Mouse (Mus musculus) intestine, embryonic 16.5 days (tissue): ENCODE measurements around the gene Tgif1. TPM values are rescaled to one million over a fixed set of nuclear protein-coding genes. Genes with fewer than 3 reads are reported as not detected.

Source experiments
- ATAC-seq: fragments of 200-750 bp; cut with Nextera tagmentation; 2 replicates; pipeline ENCODE4 v1.8.0; 2017; ENCODE audit warnings: moderate TSS enrichment, moderate library complexity
- H3K27ac ChIP-seq: fragments of 300-500 bp; sonication (generic); 2 replicates; pipeline ENCODE4 v1.5.1; 2014; ENCODE audit warnings: mild to moderate bottlenecking, low read length
- H3K27me3 ChIP-seq: fragments of 300-500 bp; sonication (generic); replicated peaks from 2 replicates; pipeline ENCODE4 v1.6.1; 2014; ENCODE audit warnings: low read length, control low read depth, mixed read lengths; ENCODE audit not compliant: control insufficient read depth, insufficient read depth
- H3K36me3 ChIP-seq: fragments of 300-500 bp; sonication (generic); 2 replicates; pipeline ENCODE4 v1.6.1; 2014; ENCODE audit warnings: low read length, control low read depth; ENCODE audit not compliant: control insufficient read depth, insufficient read depth
- H3K4me1 ChIP-seq: fragments of 300-500 bp; sonication (generic); 2 replicates; pipeline ENCODE4 v1.6.1; 2014; ENCODE audit warnings: low read length, control low read depth, mixed read lengths; ENCODE audit not compliant: control insufficient read depth, insufficient read depth
- H3K4me2 ChIP-seq: fragments of 300-500 bp; sonication (generic); 2 replicates; pipeline ENCODE4 v1.6.1; 2014; ENCODE audit warnings: low read depth, low read length, control low read depth
- H3K4me3 ChIP-seq: fragments of 300-500 bp; sonication (generic); 2 replicates; pipeline ENCODE4 v1.5.1; 2014; ENCODE audit warnings: mild to moderate bottlenecking, low read length
- H3K9ac ChIP-seq: fragments of 300-500 bp; sonication (generic); 2 replicates; pipeline ENCODE4 v1.6.1; 2014; ENCODE audit warnings: low read depth, low read length
- H3K9me3 ChIP-seq: fragments of 300-500 bp; sonication (generic); 2 replicates; pipeline ENCODE4 v1.6.1; 2016; ENCODE audit warnings: low read length, control low read depth; ENCODE audit not compliant: control insufficient read depth
- WGBS: fragments of 180-500 bp; shearing (Covaris S2); extraction: QIAGEN DNeasy Blood & Tissue Kit; methylation state at CpG from one replicate; pipeline ENCODE4 v1.1.7; 2014; 5-methylcytosine and 5-hydroxymethylcytosine counted together
- polyA plus RNA-seq: library from polyadenylated mRNA; unstranded; fragments of >200 nt; fragmentation: Nextera tagmentation; extraction: Ambion mirVana; gene quantifications from 2 replicates; pipeline ENCODE4 v1.2.1, GENCODE M21; 2015

Tgif1 gene
- polyA plus RNA-seq, 1 experiment from 2014 or later, result 43.5 TPM

DNA sequence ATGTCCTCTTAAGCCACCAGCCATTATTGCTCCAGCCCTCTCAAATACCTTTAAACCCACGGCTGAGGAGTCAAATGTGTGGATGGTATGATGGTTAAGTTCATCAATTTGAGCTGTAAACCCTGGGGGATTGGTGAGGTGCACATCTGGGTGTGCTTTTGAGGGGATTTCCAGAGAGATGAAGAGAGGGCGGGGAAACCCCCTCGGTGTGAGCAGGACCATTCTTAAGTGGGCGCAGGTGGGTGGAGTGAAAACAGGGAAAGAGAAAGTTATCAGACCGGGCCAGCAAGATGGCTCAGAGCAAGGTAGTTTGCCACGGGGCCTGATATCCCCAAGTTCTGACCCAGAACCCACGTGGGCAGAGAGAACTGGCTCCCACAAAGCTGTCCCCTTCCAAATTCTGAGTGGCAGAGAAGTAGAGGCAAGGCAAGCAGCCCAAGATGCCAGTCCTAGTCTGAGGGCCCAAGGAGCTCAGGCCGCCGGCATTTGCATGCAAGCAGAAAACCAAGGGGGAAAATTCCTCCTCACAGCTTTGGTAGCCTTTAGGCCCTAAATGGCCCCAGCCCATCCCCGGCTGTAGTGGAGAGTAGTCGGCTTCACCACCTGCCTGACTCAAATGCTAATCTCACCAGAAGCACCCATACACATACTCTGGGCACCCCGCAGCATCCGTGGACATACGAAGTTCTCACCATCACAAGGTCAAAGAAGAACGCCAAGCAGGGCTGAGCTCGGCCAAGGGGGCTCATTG lies 33.5 kb upstream of the Tgif1 start:
- WGBS, result 82% methylated on average over 16 of the region's 16 CpGs
- H3K27ac ChIP-seq, result no peak overlapping the region
- no peaks in the 10 kb centered on the region for H3K27me3 ChIP-seq
- H3K4me3 ChIP-seq, result no peak overlapping the region
- H3K4me2 ChIP-seq, result no peak overlapping the region
- H3K9ac ChIP-seq, result no peak overlapping the region
- H3K9me3 ChIP-seq, result no peaks in the 10 kb centered on the region
- H3K4me1 ChIP-seq, result no peaks in the 10 kb centered on the region
- H3K36me3 ChIP-seq, result no peaks in the 10 kb centered on the region
- ATAC-seq, result no peak

DNA sequence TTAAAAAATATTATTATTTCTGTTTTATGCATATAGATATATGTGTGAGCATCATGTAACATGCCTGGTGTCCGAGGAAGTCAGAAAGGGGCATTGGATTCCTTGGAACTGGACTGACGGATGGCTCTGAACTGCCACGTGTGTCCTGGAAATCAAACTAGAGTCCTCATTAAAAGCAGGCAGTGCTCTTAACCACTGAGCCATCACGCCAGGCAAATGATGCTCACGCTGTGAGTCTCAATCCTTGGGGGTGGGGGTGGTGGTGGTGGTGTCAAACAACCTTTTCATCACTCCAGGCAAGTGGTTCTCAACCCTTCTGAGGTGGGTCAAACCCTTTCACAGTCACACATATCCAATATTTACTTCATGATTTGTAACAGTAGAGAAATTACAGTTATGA lies 32.5 kb upstream of the Tgif1 start:
- Histone ChIP-seq H3K4me3 (no peak overlapping the region), H3K27me3 (no peaks in the 10 kb centered on the region), H3K9ac (no peak overlapping the region), H3K27ac (no peak overlapping the region), H3K4me1 (no peaks in the 10 kb centered on the region), H3K9me3 (no peaks in the 10 kb centered on the region), H3K4me2 (no peak overlapping the region), H3K36me3 (no peaks in the 10 kb centered on the region)
- no peak for ATAC-seq
- 82% methylated on average over 5 of the region's 5 CpGs for WGBS

DNA sequence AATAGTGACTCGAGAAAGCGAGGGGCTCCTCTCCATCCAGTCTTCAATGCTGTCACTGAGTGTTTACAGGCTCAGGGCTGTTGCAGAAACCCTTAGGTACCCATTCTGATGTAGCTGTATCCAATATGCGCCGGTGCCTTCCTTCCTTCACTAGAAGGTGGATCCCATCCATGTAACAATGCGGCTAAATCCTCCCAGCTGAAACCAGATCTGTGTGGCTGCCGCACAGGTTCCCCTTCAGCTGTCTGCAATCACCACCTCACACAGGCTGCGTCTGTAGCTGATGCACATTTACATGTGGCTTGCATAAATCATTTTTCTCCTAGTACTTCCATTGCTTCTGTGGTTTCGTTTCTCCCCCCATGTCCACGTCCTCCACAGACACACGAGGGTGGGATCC lies 28.6 kb upstream of the Tgif1 start:
- H3K4me3 ChIP-seq, result no peak overlapping the region
- no peak overlapping the region for H3K27ac ChIP-seq
- H3K9ac ChIP-seq, result no peak overlapping the region
- WGBS, result 83% methylated on average over 10 of the region's 10 CpGs
- H3K36me3 ChIP-seq, result no peaks in the 10 kb centered on the region
- no peak for ATAC-seq
- no peaks in the 10 kb centered on the region for H3K27me3 ChIP-seq
- H3K4me1 ChIP-seq, result no peaks in the 10 kb centered on the region
- no peaks in the 10 kb centered on the region for H3K9me3 ChIP-seq
- no peak overlapping the region for H3K4me2 ChIP-seq

GRCm38 (mm10) chr17:70881194-70881593 lies 27.8 kb upstream of the Tgif1 start:
- H3K36me3 ChIP-seq, result no peaks in the 10 kb centered on the region
- H3K4me1 ChIP-seq, result no peaks in the 10 kb centered on the region
- no peaks in the 10 kb centered on the region for H3K27me3 ChIP-seq
- 65% methylated on average over 7 of the region's 7 CpGs for WGBS
- no peak overlapping the region for H3K27ac ChIP-seq
- no peaks in the 10 kb centered on the region for H3K9me3 ChIP-seq
- H3K9ac ChIP-seq, result no peak overlapping the region
- H3K4me3 ChIP-seq, result no peak overlapping the region
- no peak overlapping the region for H3K4me2 ChIP-seq
- ATAC-seq, result no peak

DNA sequence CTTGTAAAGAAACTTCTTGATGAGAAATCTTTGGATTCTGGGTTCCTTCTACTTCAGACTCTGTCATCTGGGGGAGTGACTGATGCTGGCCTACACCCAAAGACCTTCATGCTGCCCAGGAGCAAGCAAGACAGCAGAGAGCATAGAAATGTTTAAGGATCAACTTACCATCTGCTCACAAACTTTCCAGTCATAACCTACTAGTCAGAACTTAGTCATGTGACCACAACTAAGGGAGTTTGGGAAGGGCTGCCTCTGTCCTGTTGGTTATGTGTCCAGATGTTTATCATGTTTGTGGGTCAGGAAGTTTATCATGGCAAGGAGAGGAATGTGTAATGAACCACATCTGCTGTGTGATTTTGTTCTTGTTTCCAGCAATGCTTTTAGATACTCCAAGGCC lies 24.9 kb upstream of the Tgif1 start:
- H3K27ac ChIP-seq, result no peak overlapping the region
- peaks cover under 1% of the 10 kb centered on the region; the same call in 1 of the 2 replicates for H3K4me1 ChIP-seq
- H3K27me3 ChIP-seq, result no peaks in the 10 kb centered on the region
- no peak for ATAC-seq
- no peaks in the 10 kb centered on the region for H3K9me3 ChIP-seq
- no peak overlapping the region for H3K4me2 ChIP-seq
- no peaks in the 10 kb centered on the region for H3K36me3 ChIP-seq
- H3K9ac ChIP-seq, result no peak overlapping the region
- H3K4me3 ChIP-seq, result no peak overlapping the region

DNA sequence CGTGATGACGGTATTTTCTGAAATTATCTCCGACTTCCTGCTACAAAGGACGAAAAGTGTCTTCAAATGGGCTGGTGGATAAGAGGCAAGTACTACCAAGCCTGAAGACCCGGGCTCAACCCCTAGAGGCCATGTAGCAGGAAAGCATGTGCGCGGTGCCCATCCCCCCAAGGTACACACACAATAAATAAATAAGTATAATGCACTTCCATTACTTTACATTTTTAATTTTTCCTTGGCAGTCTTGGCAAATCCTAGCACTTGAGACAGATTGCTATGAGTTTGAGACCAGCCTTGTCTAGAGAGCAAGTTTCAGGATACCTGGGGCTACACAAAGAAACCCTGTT lies 20.4 kb upstream of the Tgif1 start:
- H3K27me3 ChIP-seq, result no peaks in the 10 kb centered on the region; the same call in 1 of the 2 replicates
- WGBS, result 42% methylated on average over 7 of the region's 7 CpGs
- H3K27ac ChIP-seq, result no peak overlapping the region
- H3K4me2 ChIP-seq, result peak overlapping the region; percentile 53
- H3K4me1 ChIP-seq, result peaks cover 3% of the 10 kb centered on the region; the same call in 1 of the 2 replicates
- ATAC-seq, result peak; percentile 44; the same call in 1 of the 2 replicates
- no peaks in the 10 kb centered on the region for H3K9me3 ChIP-seq
- H3K4me3 ChIP-seq, result peak overlapping the region; percentile 30
- H3K9ac ChIP-seq, result peak overlapping the region; percentile 44; the same call in 1 of the 2 replicates
- H3K36me3 ChIP-seq, result no peaks in the 10 kb centered on the region

GRCm38 (mm10) chr17:70872936-70873777 lies 19.8 kb upstream of the Tgif1 start:
- H3K4me1 ChIP-seq, result peaks cover 3% of the 10 kb centered on the region; the same call in 1 of the 2 replicates
- WGBS, result 32% methylated on average over 21 of the region's 21 CpGs
- no peaks in the 10 kb centered on the region; the same call in 1 of the 2 replicates for H3K27me3 ChIP-seq
- H3K36me3 ChIP-seq, result no peaks in the 10 kb centered on the region
- H3K4me3 ChIP-seq, result peak overlapping the region; percentile 30
- H3K9ac ChIP-seq, result peak overlapping the region; percentile 44
- ATAC-seq, result peak; percentile 65
- no peak overlapping the region for H3K27ac ChIP-seq
- H3K9me3 ChIP-seq, result no peaks in the 10 kb centered on the region
- H3K4me2 ChIP-seq, result peak overlapping the region; percentile 53

GRCm38 (mm10) chr17:70872094-70872929 lies 19.0 kb upstream of the Tgif1 start:
- Histone ChIP-seq H3K4me2 (no peak overlapping the region), H3K36me3 (no peaks in the 10 kb centered on the region), H3K4me3 (no peak overlapping the region), H3K27me3 (no peaks in the 10 kb centered on the region; the same call in 1 of the 2 replicates), H3K27ac (no peak overlapping the region), H3K4me1 (peaks cover 3% of the 10 kb centered on the region; the same call in 1 of the 2 replicates), H3K9ac (no peak overlapping the region), H3K9me3 (no peaks in the 10 kb centered on the region)
- 36% methylated on average over 14 of the region's 14 CpGs for WGBS
- peak; percentile 49; the same call in 1 of the 2 replicates for ATAC-seq

DNA sequence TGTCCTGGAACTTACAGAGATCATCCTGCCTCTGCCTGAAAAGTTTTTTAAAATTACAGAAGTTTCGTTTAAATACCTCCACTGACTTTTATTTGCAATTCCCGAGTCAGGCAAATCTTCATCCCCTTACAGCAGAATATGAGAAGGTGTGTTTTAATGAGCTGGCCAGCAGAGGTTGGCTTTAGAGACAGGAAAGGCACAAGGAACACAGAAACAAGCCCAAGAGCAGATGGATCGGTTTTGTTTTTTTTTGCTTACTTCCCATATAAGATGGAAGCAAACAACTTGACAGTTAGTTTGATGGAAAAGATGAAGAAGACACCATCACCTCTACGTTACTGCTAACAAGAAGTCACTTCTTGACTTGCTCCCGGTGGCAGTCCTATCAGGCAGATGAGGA lies 18.3 kb upstream of the Tgif1 start:
- H3K27me3 ChIP-seq, result no peaks in the 10 kb centered on the region; the same call in 1 of the 2 replicates
- no peak overlapping the region for H3K27ac ChIP-seq
- WGBS, result 60% methylated on average over 5 of the region's 5 CpGs
- no peaks in the 10 kb centered on the region for H3K9me3 ChIP-seq
- H3K4me3 ChIP-seq, result no peak overlapping the region
- H3K9ac ChIP-seq, result no peak overlapping the region
- no peak overlapping the region for H3K4me2 ChIP-seq
- H3K36me3 ChIP-seq, result no peaks in the 10 kb centered on the region
- H3K4me1 ChIP-seq, result peaks cover 3% of the 10 kb centered on the region; the same call in 1 of the 2 replicates
- ATAC-seq, result no peak
